Mouse (Mus musculus) 416B (cell line): ENCODE measurements around the gene Rpgrip1l.
A peak's percentile ranks its signal among the peaks of the same experiment; 100 is the strongest.

Source experiments
- DNase-seq: peaks from one replicate; pipeline ENCODE4 v3.0.0; 2011; ENCODE audit warnings: low read depth

Gene Rpgrip1l

GRCm38 (mm10) chr8:91205897-91206296 lies 107.2 kb downstream of the Rpgrip1l start:
- no peak for DNase-seq

GRCm38 (mm10) chr8:91201184-91201583 lies 111.9 kb downstream of the Rpgrip1l start:
- no peak for DNase-seq

- no peak for DNase-seq
These were observed 113.2 kb downstream of the Rpgrip1l start, which contains the start of gene Aktip for GRCm38 (mm10) chr8:91199876-91200275. Gene Aktip, minus strand, starts transcription at chr8:91199976.

DNA sequence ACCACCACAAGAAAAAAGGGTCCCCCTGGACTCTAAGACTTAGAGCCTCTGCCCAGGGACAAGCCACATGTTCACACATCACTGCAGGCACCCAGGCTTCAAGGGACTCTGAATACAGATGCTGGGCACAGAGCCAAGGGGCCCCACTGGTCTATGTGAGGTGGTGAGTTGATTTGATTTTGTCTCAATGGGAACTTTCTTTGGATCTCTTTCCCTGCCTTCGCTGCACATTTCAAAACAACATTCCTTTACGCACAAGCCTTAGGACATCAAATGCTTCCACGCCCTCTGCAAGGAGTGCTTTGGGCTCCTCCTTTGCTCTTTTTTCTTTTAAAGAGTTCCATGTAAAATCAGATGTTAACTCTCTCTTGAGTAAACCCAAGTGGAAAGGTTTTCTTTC lies 115.0 kb downstream of the Rpgrip1l start:
- DNase-seq = no peak

DNA sequence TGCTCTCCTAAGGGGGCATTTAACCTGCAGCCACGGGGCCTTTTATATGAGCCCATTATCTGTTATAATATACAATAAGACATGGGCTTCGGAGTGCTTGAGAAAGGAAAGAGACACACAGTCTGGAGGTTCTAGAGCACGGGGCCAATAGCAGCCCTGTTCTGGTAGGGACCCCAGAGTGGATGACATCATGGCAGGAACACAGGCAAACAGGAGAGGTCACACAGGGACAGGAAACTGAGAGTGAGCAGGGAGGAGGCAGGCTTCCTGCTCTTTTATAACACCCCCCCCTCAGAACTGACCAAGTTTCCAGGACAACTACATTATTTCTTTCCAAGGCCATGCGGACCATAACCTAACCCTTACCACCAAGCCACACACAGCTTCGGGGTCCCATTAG lies 115.8 kb downstream of the Rpgrip1l start:
- peak; percentile 64 for DNase-seq

GRCm38 (mm10) chr8:91196661-91197060 lies 116.4 kb downstream of the Rpgrip1l start:
- DNase-seq = no peak

GRCm38 (mm10) chr8:91194081-91194480 lies 119.0 kb downstream of the Rpgrip1l start:
- DNase-seq = no peak

- DNase-seq = no peak
These were observed 120.1 kb downstream of the Rpgrip1l start for GRCm38 (mm10) chr8:91192941-91193340.

DNA sequence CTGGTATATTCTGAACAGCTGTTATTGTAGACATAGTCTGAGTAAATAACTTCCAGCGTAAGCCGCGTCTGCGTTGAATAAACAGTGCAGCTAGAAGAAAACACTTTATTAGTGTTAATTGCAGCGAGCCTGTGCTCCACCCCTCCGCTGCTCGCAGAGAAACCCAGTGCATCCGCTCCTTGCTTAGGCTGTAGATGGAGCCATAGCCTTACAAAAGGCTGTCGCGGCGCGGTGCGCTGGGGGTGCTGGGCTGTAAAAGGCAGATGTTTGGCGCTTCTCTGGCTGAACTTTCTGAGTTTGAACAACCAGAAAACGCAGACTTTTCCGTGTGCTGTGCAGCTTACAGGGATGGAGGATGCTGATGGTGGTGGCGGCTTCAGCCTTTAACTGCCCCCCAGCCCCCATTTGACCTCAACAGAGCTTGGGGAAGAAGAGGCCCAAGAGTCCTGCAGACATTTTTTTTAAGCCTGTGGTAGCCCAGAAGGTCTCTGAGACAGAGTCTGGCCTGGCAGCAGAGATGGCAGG lies 122.2 kb downstream of the Rpgrip1l start:
- peak; percentile 54 for DNase-seq

DNA sequence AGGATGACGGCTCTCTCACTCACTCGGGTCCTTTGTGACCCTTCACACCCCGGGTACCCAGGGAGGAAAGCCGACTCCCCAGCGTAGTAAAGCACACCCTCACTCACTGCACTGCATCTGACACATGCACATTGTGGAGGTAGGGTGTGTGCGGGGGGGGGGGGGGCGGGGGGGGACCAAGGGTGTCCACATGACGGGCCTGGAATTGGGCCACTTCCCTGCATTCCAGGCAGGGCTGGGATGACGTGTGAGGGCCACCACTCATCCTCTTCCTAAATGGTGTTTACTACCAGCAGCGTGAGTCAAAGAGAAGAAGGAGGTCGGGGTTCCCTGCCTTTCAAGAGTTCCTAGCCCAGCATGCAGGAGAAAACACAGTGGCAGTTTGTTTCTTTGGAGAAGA lies 124.9 kb downstream of the Rpgrip1l start:
- DNase-seq = no peak

DNA sequence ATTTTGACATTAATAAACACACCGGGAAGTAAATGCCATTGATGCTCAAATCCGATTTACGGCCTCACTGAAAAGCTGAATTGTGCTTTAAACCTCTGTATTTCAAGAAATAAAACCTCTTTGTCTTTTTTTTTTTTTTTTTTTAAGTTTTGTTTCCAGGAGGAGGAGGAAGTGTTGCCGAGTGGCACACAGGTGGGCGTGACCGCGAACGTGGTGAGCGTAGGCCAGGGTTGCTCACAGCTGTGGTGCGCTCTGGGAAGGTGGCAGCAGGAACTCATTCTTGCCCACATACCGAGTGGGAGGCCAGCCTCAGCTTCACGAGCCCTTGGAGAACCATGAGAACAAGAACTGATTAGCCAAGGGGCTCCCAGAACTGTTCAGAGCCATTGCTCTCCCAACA lies 126.7 kb downstream of the Rpgrip1l start:
- DNase-seq = no peak

GRCm38 (mm10) chr8:91177708-91178107 lies 135.4 kb downstream of the Rpgrip1l start:
- DNase-seq = no peak

DNA sequence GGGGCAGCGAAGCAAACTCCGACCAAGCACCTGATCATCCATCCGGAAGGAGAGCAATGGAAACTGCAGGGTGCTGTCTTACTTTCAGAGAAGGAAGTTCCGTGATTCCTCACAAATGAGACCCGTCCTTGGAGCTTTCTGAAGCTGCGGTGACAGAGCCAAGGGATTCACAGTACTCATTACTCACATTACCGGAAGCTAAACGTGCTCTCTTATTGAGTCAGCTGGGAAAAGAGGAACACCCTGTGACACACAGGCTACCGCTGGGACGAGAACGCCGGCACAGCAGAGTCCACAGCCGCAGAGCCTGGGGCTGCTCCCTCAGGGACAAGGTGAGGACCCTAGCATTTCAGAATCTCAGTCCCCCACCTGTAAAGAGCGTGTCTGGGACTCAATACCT lies 136.9 kb downstream of the Rpgrip1l start:
- no peak for DNase-seq

DNA sequence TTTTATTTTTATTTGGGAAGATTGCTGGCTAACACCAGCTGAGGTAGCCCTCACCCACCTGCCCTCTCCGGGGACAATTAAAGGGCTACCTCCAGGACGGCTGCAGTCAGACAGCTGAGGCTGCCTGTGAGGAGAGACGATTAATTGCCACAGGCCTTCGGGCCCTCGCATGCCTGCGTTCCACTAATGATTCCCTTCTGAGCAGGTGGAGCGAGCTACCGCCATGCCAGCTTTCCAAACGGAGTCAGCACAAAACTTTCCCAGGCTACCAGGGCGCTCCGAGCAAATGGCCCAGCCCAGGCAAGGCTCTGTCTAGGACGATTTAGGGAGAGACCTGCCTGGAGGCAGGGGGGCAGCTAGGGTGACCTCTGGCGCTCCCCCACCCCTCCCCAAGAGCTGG lies 141.5 kb downstream of the Rpgrip1l start:
- DNase-seq = no peak

DNA sequence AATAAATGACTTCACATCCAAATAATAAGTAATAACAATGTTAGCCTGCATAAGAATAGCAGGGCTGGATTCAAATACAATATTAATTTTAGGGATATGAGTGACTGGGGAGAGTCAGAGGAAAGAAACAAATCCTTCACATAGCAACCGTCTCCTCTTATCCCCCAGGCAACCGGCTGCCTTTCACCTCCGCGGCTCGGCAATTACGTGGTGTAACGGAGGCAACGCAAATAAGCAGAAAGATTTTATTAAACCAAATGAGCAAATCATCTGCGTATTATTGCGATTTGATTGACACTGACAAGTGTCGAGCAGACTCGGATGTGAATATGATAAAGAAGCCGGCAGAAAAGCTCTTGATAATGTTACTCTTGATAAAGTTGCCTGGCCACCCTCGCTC lies 142.1 kb downstream of the Rpgrip1l start:
- no peak for DNase-seq

GRCm38 (mm10) chr8:91170152-91170551 lies 142.9 kb downstream of the Rpgrip1l start:
- no peak for DNase-seq
